Mouse (Mus musculus): ENCODE measurements at regions not wholly inside any gene's neighbourhood (a gene's known extent, or its start where the extent isn't known, plus 50 kb on each side); places are given as distances from the start of the nearest gene placed in this dataset.
A peak's percentile ranks its signal among the peaks of the same experiment; 100 is the strongest.

DNA sequence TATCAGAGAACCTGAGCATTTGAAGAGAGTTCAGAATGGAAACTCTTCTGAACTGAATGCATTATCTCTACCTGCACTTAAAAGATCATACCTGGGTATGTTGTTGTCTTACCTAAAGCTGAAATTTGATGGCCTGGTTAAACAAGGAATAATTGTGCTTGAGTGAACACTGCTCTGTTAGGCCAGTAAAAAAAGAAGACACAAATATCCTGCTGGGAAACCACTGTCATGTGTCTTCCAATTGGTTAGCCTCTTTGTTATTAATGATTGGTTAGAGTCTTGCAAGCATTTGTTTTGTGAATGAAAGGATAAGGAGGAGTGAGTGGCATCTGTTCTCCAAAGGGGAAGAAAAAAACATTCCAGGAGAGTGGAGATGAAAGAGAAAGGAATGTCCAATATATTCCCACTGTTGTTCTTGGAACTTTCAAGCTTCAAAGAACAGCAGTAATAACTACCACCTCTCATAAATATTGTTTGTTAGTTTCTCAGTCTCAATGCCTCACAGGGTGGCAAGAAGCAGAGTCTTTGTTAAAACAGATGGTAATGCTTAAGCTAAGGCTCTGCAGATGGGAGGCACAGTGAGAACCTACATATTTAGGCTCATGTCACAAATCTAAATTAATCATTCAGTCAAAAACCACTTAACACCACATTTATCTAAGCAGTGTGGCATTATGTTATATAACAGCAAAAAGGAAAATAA lies 165.5 kb downstream of the Dsel start:
- no peak for DNase-seq (ENCODE audit: low spot score in 2 of 2)

DNA sequence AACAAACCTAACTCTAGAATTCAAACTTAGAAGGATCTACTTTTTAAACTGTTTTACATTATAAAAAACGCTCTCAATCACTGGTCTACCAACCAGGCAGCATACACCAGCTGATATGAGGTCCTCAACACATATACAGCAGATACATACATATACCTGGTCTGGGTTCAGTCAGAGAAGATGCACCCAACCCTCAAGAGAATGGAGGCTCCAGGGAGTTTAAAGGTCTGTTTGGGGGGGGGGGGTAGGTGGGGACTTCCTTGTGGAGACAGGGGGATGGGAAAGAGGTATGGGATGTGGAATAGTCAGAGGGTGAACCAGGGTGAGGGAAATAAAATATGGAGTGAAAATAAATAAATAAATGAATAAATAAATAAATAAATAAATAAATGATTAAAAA lies 203.8 kb downstream of the Dsel start:
- no peak for DNase-seq (ENCODE audit: low spot score in 2 of 2)

DNA sequence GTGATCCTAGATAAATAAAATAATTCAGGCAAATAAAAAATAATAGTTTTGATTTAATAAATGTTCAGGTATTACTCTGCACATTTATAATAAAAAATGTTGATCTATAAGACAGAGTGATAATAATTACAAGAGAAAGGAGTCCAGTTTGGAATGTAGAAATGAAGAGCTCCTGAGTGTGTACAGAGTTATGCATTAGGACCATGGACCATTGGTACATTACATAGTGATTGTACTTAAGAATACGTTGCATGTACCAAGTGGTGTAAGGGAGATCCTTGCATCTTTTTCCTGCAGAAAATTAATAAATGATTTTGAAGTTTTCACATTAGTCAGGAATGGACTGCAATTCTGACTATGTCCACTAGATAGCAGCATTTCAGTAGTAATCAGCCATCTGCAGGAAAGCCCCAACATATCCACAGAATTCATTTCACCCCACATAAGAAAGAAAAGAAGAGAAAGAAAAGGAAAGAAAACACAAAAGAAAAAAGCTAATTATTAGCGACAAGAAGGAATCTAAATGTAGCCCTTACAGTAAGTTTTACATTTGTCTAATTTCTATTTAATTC lies 204.5 kb downstream of the Dsel start:
- peak in 1 of 2 experiments; percentile 7 for DNase-seq (ENCODE audit: low spot score in 2 of 2)

DNA sequence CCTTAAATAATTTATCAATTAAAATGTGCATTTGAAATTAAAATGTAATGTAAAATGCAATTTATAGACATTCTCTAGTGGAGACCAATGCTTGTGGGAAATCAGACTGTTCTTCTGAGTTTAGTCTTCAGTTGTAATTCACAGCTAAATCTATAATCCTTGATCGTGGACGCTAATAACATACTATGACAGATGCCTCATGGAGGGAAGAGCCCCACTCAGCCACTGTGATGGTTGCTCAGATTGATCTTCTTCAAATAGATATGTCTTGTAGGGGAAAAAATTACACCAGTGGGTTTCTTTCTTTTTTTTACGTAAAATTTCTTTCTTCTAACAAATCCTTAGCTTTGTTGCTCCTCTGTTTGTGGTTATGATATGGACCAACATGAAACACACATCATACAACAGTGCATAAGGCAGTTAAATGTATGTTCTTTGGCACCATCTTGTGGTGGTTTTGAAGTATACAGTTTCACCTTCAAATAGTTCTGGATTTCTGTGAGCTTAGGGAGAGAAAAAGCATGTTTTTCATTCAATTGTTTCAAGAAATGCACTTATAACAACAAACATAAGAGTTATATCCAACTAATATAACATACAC lies 230.8 kb downstream of the Dsel start:
- no peak for DNase-seq (ENCODE audit: low spot score in 2 of 2)
